32 mouse cellular contexts compared by ENCODE assay signal in the genomic region with DNA sequence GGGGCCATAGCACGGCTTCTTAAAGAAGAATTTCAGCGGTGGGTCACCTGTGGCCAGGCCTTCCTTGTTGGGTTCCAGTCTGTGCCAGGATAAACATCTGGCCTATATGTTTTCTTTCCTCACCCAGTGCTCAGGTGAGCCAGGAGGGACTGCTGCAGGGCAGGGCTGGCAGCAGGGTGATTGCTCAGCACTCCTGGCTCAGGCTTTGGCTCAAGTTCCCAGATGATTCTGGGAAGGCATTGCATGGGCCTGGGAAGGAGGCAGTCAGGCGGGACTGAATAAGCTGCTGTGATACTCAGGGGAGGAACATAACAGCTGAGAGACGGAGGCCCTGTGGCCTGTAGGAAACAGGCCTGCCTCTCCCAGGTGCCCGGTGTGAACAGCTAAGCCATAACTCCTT. TPM values are rescaled to one million over a fixed set of nuclear protein-coding genes. Genes with fewer than 3 reads are reported as not detected.
A peak's percentile ranks its signal among the peaks of the same experiment; 100 is the strongest.
DNase-seq lines count a peak whose midpoint lies in the region; ATAC-seq and TF ChIP-seq lines count a peak whose summit lies in the region.
"Had no signal": no experiment of that assay in that cellular context is flagged by ENCODE, and none has a peak within 500 bp of the region (broad histone marks: within the 10 kb centered on the region; RNA-seq: fewer than 3 reads in every experiment).

No protein-coding gene starts in this region.

- TF ChIP-seq POLR2A in MEL (IDR thresholded peaks at IDR 0.05; ENCODE audit: control insufficient read depth in 1 of 2, insufficient read depth in 1 of 2, low read depth in 1 of 2, low read length in 2 of 2, poor library complexity in 1 of 2), result no peak
- no peak for TF ChIP-seq POLR2A in cerebellum, adult 2 months (IDR thresholded peaks at IDR 0.05; ENCODE audit: borderline replicate concordance, insufficient read depth, low read length)

- H3K9me3 ChIP-seq in MEL (replicated peaks; ENCODE audit: insufficient read depth, low read length), result no peaks in the 10 kb centered on the region
- H3K9me3 ChIP-seq in kidney, embryonic 14.5 days (ENCODE audit: control insufficient read depth, low read length), result no peaks in the 10 kb centered on the region
- H3K9me3 ChIP-seq in hindbrain, postnatal 0 days (ENCODE audit: low read length), result no peaks in the 10 kb centered on the region
- H3K9me3 ChIP-seq: G1E; hindbrain, embryonic 10.5 days; limb, embryonic 12.5 days; liver, embryonic 12.5 days; midbrain, embryonic 12.5 days had no signal

- H3K36me3 ChIP-seq in MEL (ENCODE audit: control insufficient read depth in 1 of 2, insufficient read depth in 2 of 2, low read length in 2 of 2), result peaks cover 0 to 26% of the 10 kb centered on the region in 2 experiments; a peak in 2 of 4 replicates
- no peaks in the 10 kb centered on the region for H3K36me3 ChIP-seq in kidney, embryonic 14.5 days (ENCODE audit: control insufficient read depth, insufficient read depth, low read length)
- H3K36me3 ChIP-seq in hindbrain, postnatal 0 days (ENCODE audit: insufficient read depth, low read length), result no peaks in the 10 kb centered on the region
- H3K36me3 ChIP-seq: G1E; hindbrain, embryonic 10.5 days; limb, embryonic 12.5 days; liver, embryonic 12.5 days; midbrain, embryonic 12.5 days had no signal

- no peak for TF ChIP-seq RAD21 in MEL (IDR thresholded peaks at IDR 0.05; ENCODE audit: low read depth, low read length)

- H3K79me2 ChIP-seq in MEL (ENCODE audit: control insufficient read depth, insufficient read depth, low read length, poor library complexity), result no peaks in the 10 kb centered on the region

- no peak for TF ChIP-seq EP300 in MEL (IDR thresholded peaks at IDR 0.05; ENCODE audit: low read depth in 1 of 2, low read length in 2 of 2)

- DNase-seq in MEL (ENCODE audit: low read depth, low spot score), result no peak
- peak; percentile 71 for DNase-seq in gonadal fat pad, adult 2 months (ENCODE audit: low read depth)
- DNase-seq in kidney, postnatal 25 days, result peak; percentile 65 to 87
- no peak for DNase-seq in yolk sac, embryonic 10.5 days (ENCODE audit: low spot score)
- DNase-seq in hindbrain, postnatal 0 days (ENCODE audit: low spot score), result no peak
- DNase-seq in cerebellum, adult 2 months, result no peak
- no peak for DNase-seq in layer of hippocampus, adult 2 months (ENCODE audit: low spot score in 2 of 2)
- DNase-seq: adrenal gland, postnatal 14 days; B cell, adult 2 months; cerebellum, adult 8-10 months; heart, adult 11 months; lung, adult 18-20 months; lung, postnatal 10 days had no signal

- no peak overlapping the region for H3K4me3 ChIP-seq in MEL (ENCODE audit: control insufficient read depth in 1 of 2, insufficient read depth in 1 of 2, low read depth in 2 of 2, low read length in 2 of 2)
- H3K4me3 ChIP-seq in kidney, embryonic 14.5 days (ENCODE audit: low read length), result no peak overlapping the region
- H3K4me3 ChIP-seq in hindbrain, postnatal 0 days (ENCODE audit: low read length), result no peak overlapping the region
- no peak overlapping the region for H3K4me3 ChIP-seq in cerebellum, adult 2 months (replicated peaks; ENCODE audit: insufficient read depth, low read depth, low read length)
- H3K4me3 ChIP-seq in layer of hippocampus, adult 2 months, result no peak overlapping the region
- H3K4me3 ChIP-seq: hindbrain, embryonic 10.5 days; limb, embryonic 12.5 days; liver, embryonic 12.5 days; midbrain, embryonic 12.5 days had no signal

- peak; percentile 75; the same call in 1 of the 2 replicates for ATAC-seq in kidney, embryonic 14.5 days (ENCODE audit: low FRiP score, low TSS enrichment)
- no peak for ATAC-seq in hindbrain, postnatal 0 days
- ATAC-seq: forebrain, embryonic 14.5 days; hindbrain, embryonic 16.5 days; liver, embryonic 12.5 days had no signal

- no peak overlapping the region for H3K9ac ChIP-seq in MEL (ENCODE audit: control insufficient read depth, low read depth, low read length, poor library complexity, severe bottlenecking)
- no peak overlapping the region for H3K9ac ChIP-seq in kidney, embryonic 14.5 days (ENCODE audit: low read depth, low read length)
- no peak overlapping the region for H3K9ac ChIP-seq in hindbrain, postnatal 0 days (replicated peaks; ENCODE audit: low read length)
- H3K9ac ChIP-seq: limb, embryonic 12.5 days; liver, embryonic 12.5 days; midbrain, embryonic 12.5 days had no signal

- peak overlapping the region; percentile 1; the same call in 1 of the 2 replicates for H3K27ac ChIP-seq in MEL (ENCODE audit: control insufficient read depth, low read depth, low read length)
- H3K27ac ChIP-seq in kidney, embryonic 14.5 days (ENCODE audit: low read depth, low read length), result no peak overlapping the region
- no peak overlapping the region for H3K27ac ChIP-seq in hindbrain, postnatal 0 days
- no peak overlapping the region for H3K27ac ChIP-seq in cerebellum, adult 2 months (ENCODE audit: insufficient read depth, low read length)
- H3K27ac ChIP-seq in layer of hippocampus, adult 2 months, result no peak overlapping the region
- H3K27ac ChIP-seq: hindbrain, embryonic 10.5 days; limb, embryonic 12.5 days; liver, embryonic 12.5 days; midbrain, embryonic 12.5 days had no signal

- no peak for TF ChIP-seq CTCF in MEL (IDR thresholded peaks at IDR 0.05 in 2 of 3, conservative IDR thresholded peaks at IDR 0.05 in 1 of 3; ENCODE audit: control insufficient read depth in 1 of 3, insufficient read depth in 1 of 3, low read depth in 2 of 3, low read length in 3 of 3, poor library complexity in 1 of 3, severe bottlenecking in 1 of 3)
- no peak for TF ChIP-seq CTCF in hindbrain, postnatal 0 days (IDR thresholded peaks at IDR 0.05; ENCODE audit: low read depth)
- no peak for TF ChIP-seq CTCF in cerebellum, adult 2 months (IDR thresholded peaks at IDR 0.05; ENCODE audit: borderline replicate concordance, insufficient read depth, low read depth, low read length)
- no peak for TF ChIP-seq CTCF in layer of hippocampus, adult 2 months (conservative IDR thresholded peaks at IDR 0.05)

- H3K4me2 ChIP-seq in kidney, embryonic 14.5 days (replicated peaks; ENCODE audit: low read depth, low read length), result no peak overlapping the region
- no peak overlapping the region for H3K4me2 ChIP-seq in hindbrain, postnatal 0 days (ENCODE audit: low read depth, low read length)
- H3K4me2 ChIP-seq: heart, embryonic 11.5 days; limb, embryonic 12.5 days; liver, embryonic 12.5 days; midbrain, embryonic 12.5 days had no signal

- 47% methylated on average over 5 of the region's 5 CpGs for WGBS in kidney, embryonic 14.5 days
- 78% methylated on average over 5 of the region's 5 CpGs for WGBS in hindbrain, postnatal 0 days
- 80% methylated on average over 5 of the region's 5 CpGs for WGBS in cerebellum, adult 2 months

- H3K4me1 ChIP-seq in MEL (ENCODE audit: control insufficient read depth in 1 of 2, insufficient read depth in 2 of 2, low read length in 2 of 2), result peaks cover 25 to 38% of the 10 kb centered on the region in 2 experiments
- 0 out of 2 replicates have a peak, but pooled peaks cover 4% of the 10 kb centered on the region for H3K4me1 ChIP-seq in kidney, embryonic 14.5 days (ENCODE audit: control insufficient read depth, insufficient read depth, low read length)
- no peaks in the 10 kb centered on the region for H3K4me1 ChIP-seq in hindbrain, postnatal 0 days (ENCODE audit: insufficient read depth, low read length)
- H3K4me1 ChIP-seq in cerebellum, adult 2 months (ENCODE audit: control insufficient read depth, insufficient read depth, low read length), result no peaks in the 10 kb centered on the region; the same call in 1 of the 2 replicates
- H3K4me1 ChIP-seq: hindbrain, embryonic 10.5 days; midbrain, embryonic 12.5 days had no signal

- no peaks in the 10 kb centered on the region for H3K27me3 ChIP-seq in MEL (ENCODE audit: control insufficient read depth in 1 of 2, insufficient read depth in 2 of 2, low read length in 2 of 2)
- no peaks in the 10 kb centered on the region for H3K27me3 ChIP-seq in kidney, embryonic 14.5 days (ENCODE audit: control insufficient read depth, insufficient read depth, low read length)
- no peaks in the 10 kb centered on the region for H3K27me3 ChIP-seq in hindbrain, postnatal 0 days (ENCODE audit: insufficient read depth, low read length)
- no peaks in the 10 kb centered on the region for H3K27me3 ChIP-seq in cerebellum, adult 2 months (ENCODE audit: control insufficient read depth, insufficient read depth, low read length)
- H3K27me3 ChIP-seq: CH12.LX; limb, embryonic 12.5 days; liver, embryonic 12.5 days; midbrain, embryonic 12.5 days had no signal

TF ChIP-seq in MEL, 35 proteins besides CTCF, POLR2A, EP300 and RAD21:
- TF ChIP-seq NELFE (IDR thresholded peaks at IDR 0.05; ENCODE audit: low read depth, low read length), result no peak

RNA-seq across cellular contexts. Expression of gene Tmprss4, which starts 1.3 kb away (rescaled TPM):
- not detected in 2 replicates for total RNA-seq in MEL (2012; rRNA removed)
- not detected for polyA plus RNA-seq in MEL (2012; ENCODE audit: insufficient read depth in 1 of 2, insufficient read length in 2 of 2, low read depth in 1 of 2, low replicate concordance in 2 of 2, missing spikeins in 1 of 2)
- 0.36 and 0.41 TPM in 2 replicates for polyA plus RNA-seq in gonadal fat pad, adult 2 months (2012; rRNA removed)
- 0.26 and 1.1 TPM in 2 replicates for polyA plus RNA-seq in kidney, embryonic 14.5 days (2014; fragmentation: Nextera tagmentation; extraction: Ambion mirVana)
- 1.1 TPM in 1 of 2 replicates, not detected in the other for total RNA-seq in hindbrain, postnatal 0 days (2014; rRNA removed)
- not detected in 2 replicates for polyA plus RNA-seq in hindbrain, postnatal 0 days (2015; fragmentation: Nextera tagmentation; extraction: Ambion mirVana)
- polyA plus RNA-seq in cerebellum, adult 2 months (2012; rRNA removed), result 0.11 and 0.34 TPM in 2 replicates
- not detected for total RNA-seq in layer of hippocampus, adult 2 months (2021)
- total RNA-seq: adrenal gland, postnatal 14 days; CH12.LX; gastrocnemius, adult 8-10 months; layer of hippocampus, postnatal 10 days; left cerebral cortex, postnatal 10 days; monocyte, adult 5-6 weeks had no signal
- polyA plus RNA-seq: forebrain, embryonic 14.5 days; G1E; heart, postnatal 0 days; hindbrain, embryonic 10.5 days; hindbrain, embryonic 16.5 days; limb, embryonic 12.5 days; liver, embryonic 12.5 days; midbrain, embryonic 12.5 days; neural tube, embryonic 11.5 days had no signal

RNA-seq across cellular contexts. Expression of gene BC049352, which starts 23.3 kb away (rescaled TPM):
- not detected in 2 replicates for total RNA-seq in MEL (2012; rRNA removed)
- polyA plus RNA-seq in MEL (2012; ENCODE audit: insufficient read depth in 1 of 2, insufficient read length in 2 of 2, low read depth in 1 of 2, low replicate concordance in 2 of 2, missing spikeins in 1 of 2), result not detected
- polyA plus RNA-seq in gonadal fat pad, adult 2 months (2012; rRNA removed), result 0.18 and 0.37 TPM in 2 replicates
- not detected in 2 replicates for polyA plus RNA-seq in kidney, embryonic 14.5 days (2014; fragmentation: Nextera tagmentation; extraction: Ambion mirVana)
- not detected in 2 replicates for total RNA-seq in hindbrain, postnatal 0 days (2014; rRNA removed)
- polyA plus RNA-seq in hindbrain, postnatal 0 days (2015; fragmentation: Nextera tagmentation; extraction: Ambion mirVana), result 0.16 and 0.19 TPM in 2 replicates
- 1.9 and 2.8 TPM in 2 replicates for polyA plus RNA-seq in cerebellum, adult 2 months (2012; rRNA removed)
- under 1 TPM; 0.44 to 0.72 TPM for total RNA-seq in layer of hippocampus, adult 2 months (2021)
- total RNA-seq: adrenal gland, postnatal 14 days; CH12.LX; megakaryocyte progenitor cell, adult 5-6 weeks had no signal
- polyA plus RNA-seq: forebrain, embryonic 14.5 days; G1E; heart, embryonic 11.5 days; heart, postnatal 0 days; hindbrain, embryonic 10.5 days; hindbrain, embryonic 16.5 days; large intestine, adult 2 months; limb, embryonic 12.5 days; midbrain, embryonic 12.5 days; neural tube, embryonic 11.5 days; stomach, embryonic 14.5 days had no signal

Comparison
In these comparisons a context has a peak if more than half of its experiments do, and no peak if none do; other contexts are left out.
1. DNase-seq: peak in gonadal fat pad, adult 2 months (single experiment) and kidney, postnatal 25 days (2 of 2); none in MEL (single experiment), yolk sac, embryonic 10.5 days (single experiment), hindbrain, postnatal 0 days (single experiment), cerebellum, adult 2 months (0 of 2) and layer of hippocampus, adult 2 months (0 of 2).